Mouse (Mus musculus) T-cell, adult 2 months (primary cell): ENCODE data around the gene Slc13a5.
A peak's percentile ranks its signal among the peaks of the same experiment; 100 is the strongest.

Source experiments
- DNase-seq: peaks from one replicate; pipeline ENCODE4 v3.0.0; 2022; ENCODE audit warnings: low spot score

The Slc13a5 gene

GRCm38 (mm10) chr11:72265483-72265882, 1.5 kb downstream of the Slc13a5 start:
- no peak for DNase-seq

- DNase-seq: no peak
These were observed 10.6 kb downstream of the Slc13a5 start for GRCm38 (mm10) chr11:72256441-72256840.

- DNase-seq: no peak
These were observed 11.4 kb downstream of the Slc13a5 start for GRCm38 (mm10) chr11:72255629-72256028.

- no peak for DNase-seq
These were observed 21.7 kb downstream of the Slc13a5 start for GRCm38 (mm10) chr11:72245196-72245753.

GRCm38 (mm10) chr11:72240062-72240860, 26.8 kb downstream of the Slc13a5 start:
- DNase-seq: no peak

- DNase-seq: no peak
These were observed 33.0 kb downstream of the Slc13a5 start for GRCm38 (mm10) chr11:72234013-72234412.

- DNase-seq: no peak
These were observed 34.0 kb downstream of the Slc13a5 start for GRCm38 (mm10) chr11:72232991-72233390.

GRCm38 (mm10) chr11:72232068-72232467, 35.0 kb downstream of the Slc13a5 start:
- DNase-seq: no peak

- no peak for DNase-seq
These were observed 38.5 kb downstream of the Slc13a5 start for GRCm38 (mm10) chr11:72228513-72228912.

- no peak for DNase-seq
These were observed 40.1 kb downstream of the Slc13a5 start for GRCm38 (mm10) chr11:72226901-72227300.

GRCm38 (mm10) chr11:72226020-72226791, 40.8 kb downstream of the Slc13a5 start:
- DNase-seq: no peak

- DNase-seq: peak; percentile 59
These were observed 42.2 kb downstream of the Slc13a5 start for GRCm38 (mm10) chr11:72224865-72225264.

GRCm38 (mm10) chr11:72223414-72223813, 43.6 kb downstream of the Slc13a5 start:
- DNase-seq: no peak

GRCm38 (mm10) chr11:72221278-72221677, 45.7 kb downstream of the Slc13a5 start:
- peak; percentile 75 for DNase-seq

- DNase-seq: no peak
These were observed 49.9 kb downstream of the Slc13a5 start for GRCm38 (mm10) chr11:72217116-72217515.

- peak; percentile 83 for DNase-seq
These were observed 51.6 kb downstream of the Slc13a5 start, which contains the start of gene Med31 for GRCm38 (mm10) chr11:72215410-72215797. Gene Med31 (minus strand): TSS chr11:72215592.

- peak; percentile 94 for DNase-seq
These were observed 52.2 kb downstream of the Slc13a5 start for GRCm38 (mm10) chr11:72214591-72215409.

GRCm38 (mm10) chr11:72207834-72208377, 59.1 kb downstream of the Slc13a5 start:
- no peak for DNase-seq

- DNase-seq: peak; percentile 77
These were observed 59.7 kb downstream of the Slc13a5 start, which contains the start of the genes 4933427D14Rik and Txndc17 for GRCm38 (mm10) chr11:72207204-72207833. Gene 4933427D14Rik (minus strand): TSS chr11:72207459. Gene Txndc17 (plus strand): TSS chr11:72207547.

- no peak for DNase-seq
These were observed 60.5 kb downstream of the Slc13a5 start, which contains the start of gene Gm43951 for GRCm38 (mm10) chr11:72206341-72207203. Gene Gm43951 (minus strand): TSS chr11:72206840.
